Mouse (Mus musculus): ENCODE results near the gene Cldn34b2.

- TF ChIP-seq POLR2A (IDR thresholded peaks at IDR 0.05; ENCODE audit: low read depth, low read length) (no peak), CTCF (IDR thresholded peaks at IDR 0.05; ENCODE audit: extremely low read depth, insufficient read depth, insufficient read length, insufficient replicate concordance) (no peak)
These were observed 35.3 kb upstream of the Cldn34b2 start for GRCm38 (mm10) chrX:155163553-155163952.
